Mouse (Mus musculus) E14TG2a.4 (cell line): ENCODE results near the gene Lamtor2.
"Not testable (repeated sequence)": the region's sequence is repeated elsewhere in the genome, so short reads cannot be mapped to it uniquely, and the experiment has no call there.

ENCODE experiments used
- CTCF ChIP-seq: conservative IDR thresholded peaks from 2 replicates; pipeline ENCODE4 v1.5.1; 2014; ENCODE audit warnings: low read length
- NANOG ChIP-seq: IDR thresholded peaks from 2 replicates; pipeline ENCODE4 v1.6.1; 2014; ENCODE audit warnings: borderline replicate concordance, low read length, mixed read lengths

DNA sequence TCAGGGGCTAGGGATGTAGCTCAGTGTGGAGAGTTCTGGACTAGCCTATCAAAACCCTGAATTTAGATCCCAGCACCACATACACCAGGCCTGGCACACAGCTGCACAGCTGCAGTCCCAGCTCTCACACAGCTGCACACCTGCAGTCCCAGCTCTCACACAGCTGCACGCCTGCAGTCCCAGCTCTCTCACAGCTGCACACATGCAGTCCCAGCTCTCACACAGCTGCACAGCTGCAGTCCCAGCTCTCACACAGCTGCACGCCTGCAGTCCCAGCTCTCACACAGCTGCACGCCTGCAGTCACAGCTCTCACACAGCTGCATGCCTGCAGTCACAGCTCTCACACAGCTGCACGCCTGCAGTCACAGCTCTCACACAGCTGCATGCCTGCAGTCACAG is 43.7 kb upstream of the Lamtor2 start:
- not testable (repeated sequence) for TF ChIP-seq CTCF, NANOG
